Mouse (Mus musculus): Measurements from ENCODE around the gene Coro2a.

Coro2a gene

GRCm38 (mm10) chr4:46558672-46559667, 43.0 kb downstream of the Coro2a start:
- no peak for DNase-seq (ENCODE audit: extremely low spot score)

- no peak for DNase-seq (ENCODE audit: extremely low spot score)
These were observed 45.1 kb downstream of the Coro2a start for GRCm38 (mm10) chr4:46556933-46557332.

- no peak for DNase-seq (ENCODE audit: extremely low spot score)
These were observed 46.2 kb downstream of the Coro2a start for GRCm38 (mm10) chr4:46555762-46556161.

GRCm38 (mm10) chr4:46554295-46555069, 47.5 kb downstream of the Coro2a start:
- DNase-seq (ENCODE audit: extremely low spot score): no peak

- no peak for DNase-seq (ENCODE audit: extremely low spot score)
These were observed 48.1 kb downstream of the Coro2a start for GRCm38 (mm10) chr4:46553864-46554263.

- DNase-seq (ENCODE audit: extremely low spot score): no peak
These were observed 51.6 kb downstream of the Coro2a start for GRCm38 (mm10) chr4:46550406-46550805.

GRCm38 (mm10) chr4:46549979-46550378, 52.0 kb downstream of the Coro2a start:
- DNase-seq (ENCODE audit: extremely low spot score): no peak

GRCm38 (mm10) chr4:46546709-46547108, 55.3 kb downstream of the Coro2a start:
- DNase-seq (ENCODE audit: extremely low spot score): no peak

GRCm38 (mm10) chr4:46545498-46545897, 56.5 kb downstream of the Coro2a start:
- DNase-seq (ENCODE audit: extremely low spot score): no peak

GRCm38 (mm10) chr4:46544313-46544712, 57.7 kb downstream of the Coro2a start:
- DNase-seq (ENCODE audit: extremely low spot score): no peak

GRCm38 (mm10) chr4:46543366-46544050, 58.5 kb downstream of the Coro2a start:
- DNase-seq (ENCODE audit: extremely low spot score): no peak

- no peak for DNase-seq (ENCODE audit: extremely low spot score)
These were observed 60.3 kb downstream of the Coro2a start for GRCm38 (mm10) chr4:46541707-46542106.

GRCm38 (mm10) chr4:46539167-46539566, 62.8 kb downstream of the Coro2a start:
- DNase-seq (ENCODE audit: extremely low spot score): no peak

- DNase-seq (ENCODE audit: extremely low spot score): peak; percentile 54
These were observed 66.1 kb downstream of the Coro2a start, which contains the start of gene Trim14 for GRCm38 (mm10) chr4:46535840-46536361. Trim14 (minus strand) TSS chr4:46536141.

GRCm38 (mm10) chr4:46535094-46535830, 66.7 kb downstream of the Coro2a start:
- DNase-seq (ENCODE audit: extremely low spot score): no peak

- DNase-seq (ENCODE audit: extremely low spot score): no peak
These were observed 67.9 kb downstream of the Coro2a start for GRCm38 (mm10) chr4:46533934-46534720.

GRCm38 (mm10) chr4:46532926-46533325, 69.1 kb downstream of the Coro2a start:
- no peak for DNase-seq (ENCODE audit: extremely low spot score)

- no peak for DNase-seq (ENCODE audit: extremely low spot score)
These were observed 69.5 kb downstream of the Coro2a start for GRCm38 (mm10) chr4:46532511-46532910.

GRCm38 (mm10) chr4:46529722-46530121, 72.3 kb downstream of the Coro2a start:
- no peak for DNase-seq (ENCODE audit: extremely low spot score)

- no peak for DNase-seq (ENCODE audit: extremely low spot score)
These were observed 74.5 kb downstream of the Coro2a start for GRCm38 (mm10) chr4:46527558-46527926.
